Mouse (Mus musculus) v-Abl transformed pro-B cells (cell line): ENCODE data around the gene Fzd5.

Experiments used
- in situ Hi-C, 2 experiments: fragments of 400-800 bp; cut with MboI; formaldehyde crosslinking; loops; one replicate each; pipeline ENCODE4 v1.15.1; 2025; ENCODE audit not compliant: unreplicated experiment in 2 of 2

Gene Fzd5

GRCm38 (mm10) chr1:64734771-64735750, 2.5 kb downstream of the Fzd5 start:
- in situ Hi-C loops: no loop called here

GRCm38 (mm10) chr1:64733453-64734245, 3.9 kb downstream of the Fzd5 start:
- in situ Hi-C loops: no loop called here

GRCm38 (mm10) chr1:64732637-64733200, 4.8 kb downstream of the Fzd5 start:
- in situ Hi-C loops: no loop called here

GRCm38 (mm10) chr1:64732161-64732560, 5.4 kb downstream of the Fzd5 start:
- in situ Hi-C loops: no loop called here

GRCm38 (mm10) chr1:64731341-64732020, 6.1 kb downstream of the Fzd5 start:
- in situ Hi-C loops: no loop called here

- in situ Hi-C loops: no loop called here
These were observed 7.5 kb downstream of the Fzd5 start for GRCm38 (mm10) chr1:64730046-64730445.

GRCm38 (mm10) chr1:64721034-64721587, 16.4 kb downstream of the Fzd5 start:
- in situ Hi-C loops: loop anchor here in 1 of 2 experiments (25.0 kb wide), 3 partner anchors 466 to 984 kb away; partner anchors contain the start of genes Fastkd2, Idh1, Mdh1b and Pikfyve

- in situ Hi-C loops: loop anchor here (5.0 to 25.0 kb wide), 9 partner anchors 200 to 980 kb away; partner anchors contain the start of genes 4933402D24Rik (in 1 of the 2), Fastkd2 (in 1 of the 2), Idh1 (in 1 of the 2) and Mdh1b (in 1 of the 2)
These were observed 20.0 kb downstream of the Fzd5 start for GRCm38 (mm10) chr1:64717504-64717903.

GRCm38 (mm10) chr1:64716589-64717304, 20.8 kb downstream of the Fzd5 start:
- in situ Hi-C loops: loop anchor here (5.0 to 25.0 kb wide), 9 partner anchors 201 to 979 kb away; partner anchors contain the start of genes 4933402D24Rik (in 1 of the 2), Fastkd2 (in 1 of the 2), Idh1 (in 1 of the 2) and Mdh1b (in 1 of the 2)

GRCm38 (mm10) chr1:64715458-64715857, 22.1 kb downstream of the Fzd5 start:
- in situ Hi-C loops: loop anchor here (5.0 to 25.0 kb wide), 9 partner anchors 202 to 978 kb away; partner anchors contain the start of genes 4933402D24Rik (in 1 of the 2), Fastkd2 (in 1 of the 2), Idh1 (in 1 of the 2) and Mdh1b (in 1 of the 2)

GRCm38 (mm10) chr1:64712006-64712760, 25.4 kb downstream of the Fzd5 start:
- in situ Hi-C loops: loop anchor here (5.0 to 25.0 kb wide), 6 partner anchors 265 to 975 kb away; partner anchors contain the start of genes 4933402D24Rik (in 1 of the 2), Fastkd2 (in 1 of the 2), Idh1 (in 1 of the 2) and Mdh1b (in 1 of the 2)

GRCm38 (mm10) chr1:64709891-64710290, 27.7 kb downstream of the Fzd5 start:
- in situ Hi-C loops: loop anchor here (5.0 to 25.0 kb wide), 10 partner anchors 88 to 1053 kb away; partner anchors contain the start of genes 4933402D24Rik (in 1 of the 2), Fastkd2 (in 1 of the 2), Idh1 (in 1 of the 2) and Mdh1b (in 1 of the 2)

- in situ Hi-C loops: loop anchor here (5.0 to 25.0 kb wide), 7 partner anchors 84 to 1049 kb away; partner anchors contain the start of genes Fastkd2 (in 1 of the 2), Idh1 (in 1 of the 2), Mdh1b (in 1 of the 2) and Pikfyve (in 1 of the 2)
These were observed 30.9 kb downstream of the Fzd5 start for GRCm38 (mm10) chr1:64706610-64707009.

- in situ Hi-C loops: loop anchor here (5.0 to 25.0 kb wide), 7 partner anchors 83 to 1048 kb away; partner anchors contain the start of genes Fastkd2 (in 1 of the 2), Idh1 (in 1 of the 2), Mdh1b (in 1 of the 2) and Pikfyve (in 1 of the 2)
These were observed 32.3 kb downstream of the Fzd5 start for GRCm38 (mm10) chr1:64705230-64705629.

- in situ Hi-C loops: loop anchor here in 1 of 2 experiments (10.0 to 25.0 kb wide), 4 partner anchors 257 to 964 kb away; partner anchors contain the start of genes Fastkd2, Idh1, Mdh1b and Pikfyve
These were observed 35.8 kb downstream of the Fzd5 start for GRCm38 (mm10) chr1:64701780-64702179.

GRCm38 (mm10) chr1:64695156-64695555, 42.4 kb downstream of the Fzd5 start:
- in situ Hi-C loops: loop anchor here in 1 of 2 experiments (10.0 kb wide), 1 partner anchor 960 kb away; the partner anchor contains the start of genes Fastkd2 and Mdh1b

GRCm38 (mm10) chr1:64691581-64691980, 46.0 kb downstream of the Fzd5 start:
- in situ Hi-C loops: loop anchor here in 1 of 2 experiments (10.0 kb wide), 1 partner anchor 957 kb away; the partner anchor contains the start of genes Fastkd2 and Mdh1b
